Mouse (Mus musculus): ENCODE measurements around the gene Slc6a12. TPM values are rescaled to one million over a fixed set of nuclear protein-coding genes. Genes with fewer than 3 reads are reported as not detected.

Gene Slc6a12
- polyA plus RNA-seq, 1 experiment from 2014 or later = not detected

DNA sequence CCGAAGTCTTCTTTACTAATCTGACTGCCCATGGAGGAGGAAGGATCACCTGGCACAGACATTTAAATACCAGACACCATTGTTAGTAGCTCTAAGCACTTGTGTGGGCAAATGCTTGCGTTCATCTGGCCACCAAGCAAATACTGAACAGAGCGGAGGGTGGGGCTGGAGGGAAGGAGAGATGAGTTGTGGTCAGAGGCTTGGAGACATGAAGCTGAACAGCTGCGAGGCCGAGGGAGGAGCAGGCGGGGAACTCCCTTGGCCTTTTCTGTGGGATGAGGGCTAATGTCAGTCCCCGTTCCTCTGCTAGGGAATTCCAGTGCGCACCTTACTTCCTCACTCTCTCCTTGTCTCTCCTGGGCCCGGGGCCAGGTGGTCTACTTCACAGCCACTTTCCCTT, 17.1 kb upstream of the Slc6a12 start:
- H3K4me3 ChIP-seq = no peak overlapping the region
- ATAC-seq (ENCODE audit: insufficient number of reproducible peaks, insufficient read depth, low FRiP score, low TSS enrichment) = no peak
- no peak overlapping the region for H3K27ac ChIP-seq

DNA sequence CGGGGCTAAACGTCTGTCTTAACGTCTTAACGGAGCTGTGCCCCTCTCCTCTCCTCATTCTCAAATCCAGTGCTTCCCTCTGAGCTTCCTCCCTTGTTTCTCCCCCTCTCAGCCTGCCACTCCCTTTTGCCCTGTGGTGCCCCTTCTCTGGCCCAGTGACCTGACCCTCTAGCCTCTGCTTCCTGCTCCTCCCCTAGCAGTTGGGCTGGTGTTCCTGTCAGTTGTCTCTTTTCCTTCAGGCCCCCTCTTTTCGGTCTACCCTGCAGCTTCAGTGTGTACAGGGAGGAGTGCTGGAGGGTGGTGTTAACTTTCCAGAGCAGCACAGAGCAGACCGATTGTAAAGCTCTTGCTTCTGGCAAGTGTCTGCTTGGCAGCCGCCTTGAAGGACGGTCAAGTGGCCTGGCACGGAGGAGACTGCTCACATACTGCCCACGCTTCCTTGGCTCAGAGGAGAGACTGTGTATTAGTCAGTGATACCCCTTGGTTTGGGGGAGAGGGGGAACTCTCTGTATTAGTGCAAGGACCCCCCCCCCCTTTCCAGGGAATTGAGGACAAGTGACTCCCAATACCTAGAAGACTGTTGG, 16.3 kb upstream of the Slc6a12 start:
- no peak for ATAC-seq (ENCODE audit: insufficient number of reproducible peaks, insufficient read depth, low FRiP score, low TSS enrichment)
- no peak overlapping the region for H3K4me3 ChIP-seq
- peaks cover 6% of the 10 kb centered on the region for H3K4me1 ChIP-seq
- WGBS = 27% methylated on average over 10 of the region's 10 CpGs
- H3K9me3 ChIP-seq = no peaks in the 10 kb centered on the region
- no peak overlapping the region for H3K9ac ChIP-seq
- 0 out of 2 replicates have a peak, but pooled peaks cover 3% of the 10 kb centered on the region for H3K27me3 ChIP-seq
- no peaks in the 10 kb centered on the region for H3K36me3 ChIP-seq
- H3K4me2 ChIP-seq (replicated peaks) = no peak overlapping the region
- H3K27ac ChIP-seq = no peak overlapping the region

More for the DNA sequence above, 17.1 kb upstream of the Slc6a12 start:
- Histone ChIP-seq H3K27me3 (0 out of 2 replicates have a peak, but pooled peaks cover 3% of the 10 kb centered on the region), H3K9me3 (no peaks in the 10 kb centered on the region), H3K9ac (no peak overlapping the region), H3K4me2 (replicated peaks) (no peak overlapping the region), H3K4me1 (peaks cover 6% of the 10 kb centered on the region), H3K36me3 (no peaks in the 10 kb centered on the region)
- WGBS = 72% methylated on average over 9 of the region's 9 CpGs

- Histone ChIP-seq H3K27ac (no peak overlapping the region), H3K4me1 (peaks cover 6% of the 10 kb centered on the region), H3K36me3 (no peaks in the 10 kb centered on the region), H3K27me3 (0 out of 2 replicates have a peak, but pooled peaks cover 3% of the 10 kb centered on the region), H3K9me3 (no peaks in the 10 kb centered on the region), H3K9ac (no peak overlapping the region), H3K4me3 (no peak overlapping the region), H3K4me2 (replicated peaks) (no peak overlapping the region)
- WGBS = 61% methylated on average over 9 of the region's 9 CpGs
- no peak for ATAC-seq (ENCODE audit: insufficient number of reproducible peaks, insufficient read depth, low FRiP score, low TSS enrichment)
These were observed 14.4 kb upstream of the Slc6a12 start for GRCm38 (mm10) chr6:121328417-121328884.

GRCm38 (mm10) chr6:121329848-121330508, 12.9 kb upstream of the Slc6a12 start:
- Histone ChIP-seq H3K4me2 (replicated peaks) (no peak overlapping the region), H3K9me3 (no peaks in the 10 kb centered on the region), H3K36me3 (no peaks in the 10 kb centered on the region), H3K27me3 (0 out of 2 replicates have a peak, but pooled peaks cover 3% of the 10 kb centered on the region), H3K9ac (no peak overlapping the region), H3K4me3 (no peak overlapping the region), H3K4me1 (peaks cover 6% of the 10 kb centered on the region), H3K27ac (no peak overlapping the region)
- no peak for ATAC-seq (ENCODE audit: insufficient number of reproducible peaks, insufficient read depth, low FRiP score, low TSS enrichment)
- 6% methylated on average over 10 of the region's 10 CpGs for WGBS

GRCm38 (mm10) chr6:121335841-121336240, 7.0 kb upstream of the Slc6a12 start:
- H3K36me3 ChIP-seq = no peaks in the 10 kb centered on the region
- H3K27ac ChIP-seq = no peak overlapping the region
- no peaks in the 10 kb centered on the region for H3K27me3 ChIP-seq
- WGBS = 92% methylated on average over 9 of the region's 9 CpGs
- ATAC-seq (ENCODE audit: insufficient number of reproducible peaks, insufficient read depth, low FRiP score, low TSS enrichment) = no peak
- H3K4me1 ChIP-seq = no peaks in the 10 kb centered on the region
- H3K4me3 ChIP-seq = no peak overlapping the region
- no peaks in the 10 kb centered on the region for H3K9me3 ChIP-seq
- no peak overlapping the region for H3K4me2 ChIP-seq (replicated peaks)
- no peak overlapping the region for H3K9ac ChIP-seq

GRCm38 (mm10) chr6:121336558-121336957, 6.3 kb upstream of the Slc6a12 start:
- no peak overlapping the region for H3K4me3 ChIP-seq
- no peaks in the 10 kb centered on the region for H3K4me1 ChIP-seq
- no peak overlapping the region for H3K27ac ChIP-seq
- H3K36me3 ChIP-seq = no peaks in the 10 kb centered on the region
- no peak for ATAC-seq (ENCODE audit: insufficient number of reproducible peaks, insufficient read depth, low FRiP score, low TSS enrichment)
- 66% methylated on average over 8 of the region's 8 CpGs for WGBS
- no peak overlapping the region for H3K9ac ChIP-seq
- H3K9me3 ChIP-seq = no peaks in the 10 kb centered on the region
- H3K27me3 ChIP-seq = 0 out of 2 replicates have a peak, but pooled peaks cover 2% of the 10 kb centered on the region
- H3K4me2 ChIP-seq (replicated peaks) = no peak overlapping the region

DNA sequence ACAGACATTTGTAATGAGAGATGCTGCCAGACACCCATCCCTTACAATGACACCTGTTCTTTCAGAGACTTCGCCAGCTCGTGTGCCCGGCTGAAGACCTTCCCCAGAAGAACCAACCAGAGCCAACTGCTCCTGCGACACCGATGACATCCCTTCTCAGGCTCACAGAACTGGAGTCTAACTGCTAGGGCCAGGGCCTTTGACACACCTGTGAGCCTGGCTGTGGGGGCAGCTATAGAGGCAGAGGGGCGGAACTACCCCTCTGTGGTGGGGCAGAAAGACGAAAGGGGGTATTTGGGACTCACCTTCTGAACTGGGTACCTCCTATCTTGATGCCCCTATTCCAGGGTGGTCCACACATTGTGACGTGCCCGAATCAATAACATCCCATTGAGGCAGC, 5.6 kb upstream of the Slc6a12 start:
- ATAC-seq (ENCODE audit: insufficient number of reproducible peaks, insufficient read depth, low FRiP score, low TSS enrichment) = no peak
- Histone ChIP-seq H3K4me1 (no peaks in the 10 kb centered on the region), H3K9ac (no peak overlapping the region), H3K9me3 (no peaks in the 10 kb centered on the region), H3K4me3 (no peak overlapping the region), H3K27ac (no peak overlapping the region), H3K27me3 (0 out of 2 replicates have a peak, but pooled peaks cover 3% of the 10 kb centered on the region), H3K4me2 (replicated peaks) (no peak overlapping the region), H3K36me3 (no peaks in the 10 kb centered on the region)
- 89% methylated on average over 9 of the region's 9 CpGs for WGBS

- H3K9ac ChIP-seq = no peak overlapping the region
- 29% methylated on average over 3 of the region's 3 CpGs for WGBS
- peak; percentile 12; the same call in 1 of the 2 replicates for ATAC-seq (ENCODE audit: insufficient number of reproducible peaks, insufficient read depth, low FRiP score, low TSS enrichment)
- H3K4me1 ChIP-seq = peaks cover 1% of the 10 kb centered on the region; the same call in 1 of the 2 replicates
- H3K27me3 ChIP-seq = 0 out of 2 replicates have a peak, but pooled peaks cover 3% of the 10 kb centered on the region
- no peak overlapping the region for H3K27ac ChIP-seq
- no peak overlapping the region for H3K4me3 ChIP-seq
- H3K36me3 ChIP-seq = no peaks in the 10 kb centered on the region
- H3K4me2 ChIP-seq (replicated peaks) = no peak overlapping the region
- H3K9me3 ChIP-seq = no peaks in the 10 kb centered on the region
These were observed 4.9 kb upstream of the Slc6a12 start for GRCm38 (mm10) chr6:121337770-121338518.

DNA sequence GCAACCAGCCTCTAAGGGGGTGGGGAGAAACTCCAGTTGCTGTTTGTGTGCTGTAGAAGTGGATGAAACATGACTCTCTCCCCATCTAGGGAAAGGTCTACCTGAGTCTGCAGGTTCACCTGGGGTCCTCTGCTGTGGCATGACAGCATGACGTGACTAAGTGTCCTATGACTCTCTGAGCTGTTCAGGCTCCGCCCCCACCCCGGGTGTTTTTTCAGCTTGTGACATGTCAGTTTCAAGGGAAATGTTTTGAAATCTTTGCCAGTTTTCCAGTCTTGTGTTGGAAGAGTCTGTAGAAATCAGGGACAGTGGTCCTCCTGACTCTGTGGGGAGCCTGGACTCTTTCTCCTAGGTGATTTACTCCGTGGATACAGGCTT, 4.4 kb upstream of the Slc6a12 start:
- Histone ChIP-seq H3K36me3 (no peaks in the 10 kb centered on the region), H3K4me1 (peaks cover 4% of the 10 kb centered on the region; the same call in 1 of the 2 replicates), H3K27me3 (0 out of 2 replicates have a peak, but pooled peaks cover 3% of the 10 kb centered on the region), H3K4me2 (replicated peaks) (no peak overlapping the region), H3K27ac (no peak overlapping the region), H3K9me3 (no peaks in the 10 kb centered on the region), H3K9ac (no peak overlapping the region), H3K4me3 (no peak overlapping the region)
- WGBS = 37% methylated on average over 4 of the region's 4 CpGs
- ATAC-seq (ENCODE audit: insufficient number of reproducible peaks, insufficient read depth, low FRiP score, low TSS enrichment) = no peak

- Histone ChIP-seq H3K9ac (no peak overlapping the region), H3K36me3 (no peaks in the 10 kb centered on the region), H3K9me3 (no peaks in the 10 kb centered on the region), H3K4me3 (no peak overlapping the region), H3K4me1 (peaks cover 4% of the 10 kb centered on the region; the same call in 1 of the 2 replicates), H3K27ac (no peak overlapping the region), H3K4me2 (replicated peaks) (no peak overlapping the region), H3K27me3 (0 out of 2 replicates have a peak, but pooled peaks cover 3% of the 10 kb centered on the region)
- 90% methylated on average over 6 of the region's 6 CpGs for WGBS
- no peak for ATAC-seq (ENCODE audit: insufficient number of reproducible peaks, insufficient read depth, low FRiP score, low TSS enrichment)
These were observed 1.2 kb upstream of the Slc6a12 start for GRCm38 (mm10) chr6:121341650-121342049.

- peaks cover 4% of the 10 kb centered on the region; the same call in 1 of the 2 replicates for H3K4me1 ChIP-seq
These were observed 871 bp downstream of the Slc6a12 start for GRCm38 (mm10) chr6:121343771-121344123.

More at GRCm38 (mm10) chr6:121343771-121344123, 871 bp downstream of the Slc6a12 start:
- Histone ChIP-seq H3K36me3 (no peaks in the 10 kb centered on the region), H3K4me2 (replicated peaks) (no peak overlapping the region), H3K4me3 (no peak overlapping the region), H3K27ac (no peak overlapping the region), H3K9ac (no peak overlapping the region), H3K27me3 (0 out of 2 replicates have a peak, but pooled peaks cover 3% of the 10 kb centered on the region), H3K9me3 (no peaks in the 10 kb centered on the region)
- WGBS = 59% methylated on average over 6 of the region's 6 CpGs
- ATAC-seq (ENCODE audit: insufficient number of reproducible peaks, insufficient read depth, low FRiP score, low TSS enrichment) = no peak

All from embryonic facial prominence, embryonic 12.5 days (tissue).